Mouse (Mus musculus) midbrain, embryonic 16.5 days (tissue): ENCODE measurements around the gene Ccr10. TPM values are rescaled to one million over a fixed set of nuclear protein-coding genes. Genes with fewer than 3 reads are reported as not detected.

Source experiments
- ATAC-seq: fragments of 200-750 bp; cut with Nextera tagmentation; 2 replicates; pipeline ENCODE4 v1.8.0; 2017; ENCODE audit warnings: moderate TSS enrichment
- H3K27ac ChIP-seq: fragments of 300-500 bp; sonication (generic); 2 replicates; pipeline ENCODE4 v1.5.1; 2014; ENCODE audit warnings: mild to moderate bottlenecking, low read length, mixed read lengths
- H3K27me3 ChIP-seq: fragments of 300-500 bp; sonication (generic); 2 replicates; pipeline ENCODE4 v1.6.1; 2014; ENCODE audit warnings: low read depth, low read length, mixed read lengths; ENCODE audit not compliant: control insufficient read depth, insufficient read depth
- H3K36me3 ChIP-seq: fragments of 300-500 bp; sonication (generic); 2 replicates; pipeline ENCODE4 v1.6.1; 2014; ENCODE audit warnings: mild to moderate bottlenecking, low read length, moderate library complexity, mixed read lengths; ENCODE audit not compliant: control insufficient read depth, insufficient read depth
- H3K4me1 ChIP-seq: fragments of 300-500 bp; sonication (generic); 2 replicates; pipeline ENCODE4 v1.6.1; 2014; ENCODE audit warnings: mild to moderate bottlenecking, low read length, mixed read lengths; ENCODE audit not compliant: control insufficient read depth, insufficient read depth
- H3K4me2 ChIP-seq: fragments of 300-500 bp; sonication (generic); 2 replicates; pipeline ENCODE4 v1.6.1; 2014; ENCODE audit warnings: mild to moderate bottlenecking, low read length, mixed read lengths
- H3K4me3 ChIP-seq: fragments of 300-500 bp; sonication (generic); 2 replicates; pipeline ENCODE4 v1.5.1; 2014; ENCODE audit warnings: low read depth, mild to moderate bottlenecking, low read length, moderate library complexity, mixed read lengths
- H3K9ac ChIP-seq: fragments of 300-500 bp; sonication (generic); 2 replicates; pipeline ENCODE4 v1.6.1; 2014; ENCODE audit warnings: low read depth, low read length, mixed read lengths
- H3K9me3 ChIP-seq: fragments of 300-500 bp; sonication (generic); replicated peaks from 2 replicates; pipeline ENCODE4 v1.6.1; 2014; ENCODE audit warnings: mild to moderate bottlenecking, low read length, mixed read lengths; ENCODE audit not compliant: control insufficient read depth, poor library complexity, severe bottlenecking
- WGBS: fragments of 180-500 bp; shearing (Covaris S2); extraction: QIAGEN DNeasy Blood & Tissue Kit; methylation state at CpG from one replicate; pipeline ENCODE4 v1.1.7; 2014; 5-methylcytosine and 5-hydroxymethylcytosine counted together
- polyA plus RNA-seq: library from polyadenylated mRNA; unstranded; fragments of >200 nt; fragmentation: Nextera tagmentation; extraction: Ambion mirVana; gene quantifications from 2 replicates; pipeline ENCODE4 v1.2.1, GENCODE M21; 2015

Gene Ccr10
- polyA plus RNA-seq, 1 experiment from 2014 or later, result 0.62 TPM

- peaks cover 7% of the 10 kb centered on the region; the same call in 1 of the 2 replicates for H3K27me3 ChIP-seq
- H3K4me2 ChIP-seq, result no peak overlapping the region
- H3K9me3 ChIP-seq, result no peaks in the 10 kb centered on the region
- H3K27ac ChIP-seq, result no peak overlapping the region
- ATAC-seq, result no peak
- 77% methylated on average over 14 of the region's 14 CpGs for WGBS
- H3K9ac ChIP-seq, result 0 out of 2 replicates have a peak overlapping the region, but pooled peaks have one; percentile 12
- H3K36me3 ChIP-seq, result 0 out of 2 replicates have a peak, but pooled peaks cover 4% of the 10 kb centered on the region
- H3K4me3 ChIP-seq, result no peak overlapping the region
- no peaks in the 10 kb centered on the region; the same call in 1 of the 2 replicates for H3K4me1 ChIP-seq
Observed at GRCm38 (mm10) chr11:101182771-101183517, 7.7 kb upstream of the Ccr10 start.

GRCm38 (mm10) chr11:101181961-101182360 is 6.7 kb upstream of the Ccr10 start:
- Histone ChIP-seq H3K4me3 (no peak overlapping the region), H3K4me2 (no peak overlapping the region), H3K36me3 (0 out of 2 replicates have a peak, but pooled peaks cover 4% of the 10 kb centered on the region), H3K4me1 (peaks cover 7% of the 10 kb centered on the region), H3K9me3 (no peaks in the 10 kb centered on the region), H3K27ac (no peak overlapping the region), H3K27me3 (peaks cover 15% of the 10 kb centered on the region; the same call in 1 of the 2 replicates), H3K9ac (no peak overlapping the region)
- no peak for ATAC-seq
- 92% methylated on average over 11 of the region's 11 CpGs for WGBS

GRCm38 (mm10) chr11:101180846-101181740 is 5.8 kb upstream of the Ccr10 start:
- H3K4me3 ChIP-seq, result no peak overlapping the region
- no peak overlapping the region for H3K4me2 ChIP-seq
- peaks cover 14% of the 10 kb centered on the region for H3K4me1 ChIP-seq
- no peak for ATAC-seq
- H3K9ac ChIP-seq, result no peak overlapping the region
- no peaks in the 10 kb centered on the region for H3K9me3 ChIP-seq
- H3K27ac ChIP-seq, result no peak overlapping the region
- H3K36me3 ChIP-seq, result 0 out of 2 replicates have a peak, but pooled peaks cover 4% of the 10 kb centered on the region
- peaks cover 15% of the 10 kb centered on the region; the same call in 1 of the 2 replicates for H3K27me3 ChIP-seq
- 44% methylated on average over 10 of the region's 10 CpGs for WGBS

- Histone ChIP-seq H3K27ac (no peak overlapping the region), H3K4me3 (no peak overlapping the region), H3K4me1 (peaks cover 15% of the 10 kb centered on the region), H3K36me3 (0 out of 2 replicates have a peak, but pooled peaks cover 4% of the 10 kb centered on the region), H3K27me3 (peaks cover 15% of the 10 kb centered on the region; the same call in 1 of the 2 replicates), H3K9ac (no peak overlapping the region), H3K9me3 (no peaks in the 10 kb centered on the region), H3K4me2 (no peak overlapping the region)
- no peak for ATAC-seq
- WGBS, result 66% methylated on average over 17 of the region's 17 CpGs
Observed at GRCm38 (mm10) chr11:101180261-101180660, 5.0 kb upstream of the Ccr10 start.

DNA sequence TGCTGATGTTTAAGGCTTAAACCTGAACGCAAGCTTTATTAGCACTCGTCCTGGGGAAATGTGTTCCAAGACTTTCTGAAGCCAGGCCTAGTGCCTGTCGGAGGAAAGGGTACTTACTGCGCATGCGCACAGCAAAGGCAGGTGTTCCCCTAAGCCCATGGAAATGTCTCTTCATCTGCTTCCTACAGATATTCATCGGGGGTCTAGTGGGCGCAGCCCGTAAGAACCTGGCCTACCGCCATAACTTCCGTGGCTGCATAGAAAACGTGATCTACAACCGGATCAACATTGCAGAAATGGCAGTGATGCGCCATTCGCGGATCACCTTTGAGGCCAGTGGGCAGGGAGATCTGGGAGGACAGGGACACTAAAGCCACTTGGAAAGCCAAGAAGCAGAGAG is 4.1 kb upstream of the Ccr10 start:
- H3K4me2 ChIP-seq, result no peak overlapping the region
- H3K27me3 ChIP-seq, result peaks cover 15% of the 10 kb centered on the region; the same call in 1 of the 2 replicates
- ATAC-seq, result no peak

GRCm38 (mm10) chr11:101178061-101179058 is 3.1 kb upstream of the Ccr10 start:
- Histone ChIP-seq H3K36me3 (0 out of 2 replicates have a peak, but pooled peaks cover 2% of the 10 kb centered on the region), H3K4me1 (peaks cover 33% of the 10 kb centered on the region), H3K27ac (no peak overlapping the region), H3K4me2 (peak overlapping the region; percentile 74), H3K4me3 (no peak overlapping the region), H3K9ac (peak overlapping the region; percentile 32; the same call in 1 of the 2 replicates), H3K27me3 (peaks cover 15% of the 10 kb centered on the region; the same call in 1 of the 2 replicates), H3K9me3 (no peaks in the 10 kb centered on the region)
- ATAC-seq, result no peak
- WGBS, result 55% methylated on average over 36 of the region's 36 CpGs

More for the DNA sequence above, 4.1 kb upstream of the Ccr10 start:
- H3K4me1 ChIP-seq, result peaks cover 24% of the 10 kb centered on the region
- no peaks in the 10 kb centered on the region for H3K9me3 ChIP-seq
- 0 out of 2 replicates have a peak, but pooled peaks cover 2% of the 10 kb centered on the region for H3K36me3 ChIP-seq
- WGBS, result 75% methylated on average over 15 of the region's 15 CpGs
- no peak overlapping the region for H3K27ac ChIP-seq
- H3K4me3 ChIP-seq, result no peak overlapping the region
- H3K9ac ChIP-seq, result no peak overlapping the region

GRCm38 (mm10) chr11:101176933-101177773 is 1.9 kb upstream of the Ccr10 start:
- peak; percentile 41 for ATAC-seq
- no peaks in the 10 kb centered on the region for H3K9me3 ChIP-seq
- H3K27me3 ChIP-seq, result peaks cover 18% of the 10 kb centered on the region; the same call in 1 of the 2 replicates
- peaks cover 44% of the 10 kb centered on the region for H3K4me1 ChIP-seq
- H3K4me2 ChIP-seq, result peak overlapping the region; percentile 74
- no peaks in the 10 kb centered on the region for H3K36me3 ChIP-seq
- H3K27ac ChIP-seq, result no peak overlapping the region
- peak overlapping the region; percentile 75 for H3K9ac ChIP-seq
- 23% methylated on average over 22 of the region's 22 CpGs for WGBS
- peak overlapping the region; percentile 51 for H3K4me3 ChIP-seq
